Mouse (Mus musculus) common myeloid progenitor, adult 5-6 weeks (primary cell): ENCODE results near the gene Bicd2. TPM values are rescaled to one million over a fixed set of nuclear protein-coding genes. Genes with fewer than 3 reads are reported as not detected.

Experiments
- total RNA-seq: library from RNA; stranded (forward); fragments of 200-1000, 187-1606 nt; gene quantifications from 2 replicates; pipeline ENCODE4 v1.2.3, GENCODE M21; 2017

Bicd2 gene
- total RNA-seq, 1 experiment from 2014 or later: 24.3 TPM

Other genes with a start within 250 kb of the Bicd2 start
- not detected in 2 replicates for gene Wnk2, start 193.6 kb upstream of the Bicd2 start, total RNA-seq
- 29.3 and 42.7 TPM in 2 replicates for gene Ninj1, start 154.1 kb upstream of the Bicd2 start, total RNA-seq
- 11.0 and 19.1 TPM in 2 replicates for gene Card19, start 125.5 kb upstream of the Bicd2 start, total RNA-seq
- 1.4 and 4.2 TPM in 2 replicates for gene Susd3, start 92.9 kb upstream of the Bicd2 start, total RNA-seq
- 8.8 and 11.9 TPM in 2 replicates for gene Fgd3, start 21.3 kb upstream of the Bicd2 start, total RNA-seq
- gene Ippk, start 79.7 kb downstream of the Bicd2 start, total RNA-seq: 8.4 and 11.3 TPM in 2 replicates
- 10.0 and 10.6 TPM in 2 replicates for gene Tes3-ps, start 151.7 kb downstream of the Bicd2 start, total RNA-seq
- 0.09 and 0.10 TPM in 2 replicates for gene Ecm2, start 163.2 kb downstream of the Bicd2 start, total RNA-seq
- gene Aspn, start 202.9 kb downstream of the Bicd2 start, total RNA-seq: not detected in 2 replicates
- gene Omd, start 240.9 kb downstream of the Bicd2 start, total RNA-seq: not detected in 2 replicates